Mouse (Mus musculus) liver, embryonic 11.5 days (tissue): ENCODE measurements around the gene Slc35d1. TPM values are rescaled to one million over a fixed set of nuclear protein-coding genes. Genes with fewer than 3 reads are reported as not detected.
A peak's percentile ranks its signal among the peaks of the same experiment; 100 is the strongest.

Experiments
- ATAC-seq: fragments of 200-750 bp; cut with Nextera tagmentation; replicated peaks from 2 replicates; pipeline ENCODE4 v1.8.0; 2017; ENCODE audit warnings: moderate number of reproducible peaks, mild to moderate bottlenecking, moderate TSS enrichment, moderate library complexity; ENCODE audit not compliant: low FRiP score
- DNase-seq: peaks from one replicate; pipeline ENCODE4 v3.0.0-alpha.2; 2017; ENCODE audit warnings: low spot score
- H3K27ac ChIP-seq: fragments of 300-500 bp; sonication (generic); 2 replicates; pipeline ENCODE4 v1.5.1; 2014; ENCODE audit warnings: mild to moderate bottlenecking, low read depth, low read length, control low read depth
- H3K27me3 ChIP-seq: fragments of 300-500 bp; sonication (generic); replicated peaks from 2 replicates; pipeline ENCODE4 v1.6.1; 2014; ENCODE audit warnings: low read length, mixed read lengths; ENCODE audit not compliant: control insufficient read depth, insufficient read depth
- H3K36me3 ChIP-seq: fragments of 300-500 bp; sonication (generic); 2 replicates; pipeline ENCODE4 v1.6.1; 2014; ENCODE audit warnings: mild to moderate bottlenecking, low read length, moderate library complexity, mixed read lengths; ENCODE audit not compliant: control insufficient read depth, insufficient read depth
- H3K4me1 ChIP-seq: fragments of 300-500 bp; sonication (generic); replicated peaks from 2 replicates; pipeline ENCODE4 v1.6.1; 2014; ENCODE audit warnings: low read length, mixed read lengths; ENCODE audit not compliant: control insufficient read depth, insufficient read depth
- H3K4me2 ChIP-seq: fragments of 300-500 bp; sonication (generic); 2 replicates; pipeline ENCODE4 v1.6.1; 2014; ENCODE audit warnings: mild to moderate bottlenecking, control low read depth, moderate library complexity
- H3K4me3 ChIP-seq: fragments of 300-500 bp; sonication (generic); 2 replicates; pipeline ENCODE4 v1.5.1; 2014; ENCODE audit warnings: low read depth, low read length, control low read depth
- H3K9ac ChIP-seq: fragments of 300-500 bp; sonication (generic); 2 replicates; pipeline ENCODE4 v1.6.1; 2014; ENCODE audit warnings: low read depth, low read length, control low read depth
- H3K9me3 ChIP-seq: fragments of 300-500 bp; sonication (generic); 2 replicates; pipeline ENCODE4 v1.6.1; 2016; ENCODE audit warnings: low read length, inconsistent platforms, mixed read lengths; ENCODE audit not compliant: control insufficient read depth
- WGBS: fragments of 180-500 bp; shearing (Covaris S2); extraction: QIAGEN DNeasy Blood & Tissue Kit; methylation state at CpG from one replicate; pipeline ENCODE4 v1.1.7; 2014; 5-methylcytosine and 5-hydroxymethylcytosine counted together
- polyA plus RNA-seq: library from polyadenylated mRNA; unstranded; fragments of >200 nt; fragmentation: Nextera tagmentation; extraction: Ambion mirVana; gene quantifications from 2 replicates; pipeline ENCODE4 v1.2.1, GENCODE M21; 2014

The Slc35d1 gene
- 15.4 and 16.8 TPM in 2 replicates for polyA plus RNA-seq

GRCm38 (mm10) chr4:103214925-103215820, at the start of gene Slc35d1:
Gene Slc35d1, minus strand, starts transcription at chr4:103215164.
- ATAC-seq: peak; percentile 82
- peak within 1 kb of the TSS; percentile 85 for H3K4me2 ChIP-seq
- peak within 1 kb of the TSS; percentile 92 for H3K4me3 ChIP-seq
- no peaks in the 10 kb centered on the region for H3K9me3 ChIP-seq
- H3K4me1 ChIP-seq: 0 out of 2 replicates have a peak, but pooled peaks cover 4% of the 10 kb centered on the region
- no peaks in the 10 kb centered on the region for H3K27me3 ChIP-seq
- DNase-seq: peak; percentile 83
- WGBS: 2% methylated on average over 64 of the region's 70 CpGs
- H3K27ac ChIP-seq: peak within 1 kb of the TSS; percentile 96
- no peaks in the 10 kb centered on the region; the same call in 1 of the 2 replicates for H3K36me3 ChIP-seq
- H3K9ac ChIP-seq: peak within 1 kb of the TSS; percentile 99

DNA sequence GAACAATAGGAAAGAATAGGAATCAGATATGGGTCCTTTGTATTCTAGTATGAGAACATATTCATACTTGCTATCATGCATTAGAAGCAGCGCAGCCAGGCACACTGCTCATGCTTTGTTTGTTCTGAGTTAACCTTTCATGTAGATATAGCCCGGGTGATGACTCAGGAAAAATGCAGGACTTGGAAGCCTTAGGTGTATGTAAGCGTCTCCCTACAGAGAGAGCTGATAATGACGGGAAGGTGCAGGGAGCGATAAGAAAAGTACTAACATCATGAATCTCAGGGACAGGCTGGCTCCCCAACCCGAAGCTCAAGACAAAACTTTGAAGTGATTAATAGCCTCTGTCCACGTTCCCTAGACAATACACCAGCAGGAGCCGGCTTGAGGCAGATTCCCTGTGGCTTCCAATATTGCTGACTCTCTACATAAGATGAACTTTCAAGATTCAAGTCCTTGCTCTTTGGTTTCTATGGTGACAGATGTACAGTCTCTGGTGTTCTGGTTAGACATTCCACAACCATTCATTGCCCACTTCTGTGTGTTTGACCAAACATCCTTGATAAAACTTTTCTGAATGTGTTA, 48.9 kb upstream of the Slc35d1 start:
- no peaks in the 10 kb centered on the region for H3K36me3 ChIP-seq
- H3K9me3 ChIP-seq: no peaks in the 10 kb centered on the region
- ATAC-seq: no peak
- H3K4me1 ChIP-seq: no peaks in the 10 kb centered on the region
- H3K4me3 ChIP-seq: no peak overlapping the region
- no peak overlapping the region for H3K4me2 ChIP-seq
- H3K27ac ChIP-seq: no peak overlapping the region
- no peak for DNase-seq
- WGBS: 27% methylated on average over 8 of the region's 8 CpGs
- H3K9ac ChIP-seq: no peak overlapping the region
- H3K27me3 ChIP-seq: no peaks in the 10 kb centered on the region

DNA sequence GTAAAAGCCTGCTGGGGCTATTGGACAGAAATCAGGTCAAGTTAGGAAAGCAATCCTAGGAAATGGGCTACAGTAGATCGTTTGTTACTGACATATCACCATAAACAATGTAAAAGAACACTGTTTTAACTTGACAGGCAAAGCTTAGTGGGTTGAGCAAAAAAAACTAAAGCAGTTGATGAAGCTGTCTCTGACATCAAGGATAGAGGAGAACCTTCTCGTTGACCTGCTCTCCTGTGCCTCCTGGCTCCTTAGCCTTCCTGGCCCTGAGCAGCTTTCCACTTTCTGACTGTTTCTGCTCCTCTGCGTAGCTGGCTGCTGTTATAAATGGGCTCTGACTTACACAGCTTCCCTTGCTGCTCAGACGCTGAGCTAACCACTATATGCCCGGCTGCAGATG, 48.4 kb upstream of the Slc35d1 start:
- ATAC-seq (no peak), DNase-seq (no peak)
- H3K4me1 ChIP-seq: no peaks in the 10 kb centered on the region
- H3K9me3 ChIP-seq: no peaks in the 10 kb centered on the region
- no peak overlapping the region for H3K27ac ChIP-seq
- 57% methylated on average over 5 of the region's 5 CpGs for WGBS
- H3K36me3 ChIP-seq: no peaks in the 10 kb centered on the region
- no peak overlapping the region for H3K4me3 ChIP-seq
- H3K9ac ChIP-seq: no peak overlapping the region
- no peak overlapping the region for H3K4me2 ChIP-seq
- H3K27me3 ChIP-seq: no peaks in the 10 kb centered on the region

- no peak for ATAC-seq
- Histone ChIP-seq H3K27me3 (no peaks in the 10 kb centered on the region), H3K36me3 (no peaks in the 10 kb centered on the region), H3K4me3 (no peak overlapping the region), H3K4me2 (no peak overlapping the region), H3K9ac (no peak overlapping the region), H3K4me1 (no peaks in the 10 kb centered on the region), H3K27ac (no peak overlapping the region), H3K9me3 (no peaks in the 10 kb centered on the region)
- no peak for DNase-seq
- 85% methylated on average over 3 of the region's 3 CpGs for WGBS
Observed at GRCm38 (mm10) chr4:103258817-103259216, 43.9 kb upstream of the Slc35d1 start.

DNA sequence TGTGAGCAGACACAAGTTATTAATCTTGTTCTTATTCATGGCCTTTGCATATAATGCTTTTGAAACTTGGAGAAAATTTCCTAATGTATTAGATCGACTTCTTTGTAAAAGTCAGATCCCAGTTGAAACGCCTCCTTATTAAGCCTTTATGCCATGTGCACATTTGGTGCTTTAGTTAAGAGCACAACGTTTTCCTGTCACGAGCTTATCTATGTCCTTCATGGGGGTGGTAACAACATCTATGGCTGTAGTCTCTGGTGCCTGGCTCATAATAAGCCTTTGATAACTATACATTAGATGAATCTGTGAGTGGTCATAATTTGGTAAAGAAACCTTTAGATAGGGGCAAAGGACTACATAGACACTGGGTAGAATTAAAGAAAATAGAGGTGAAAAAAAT, 38.9 kb upstream of the Slc35d1 start:
- ATAC-seq (peak; percentile 57; the same call in 1 of the 2 replicates), DNase-seq (no peak)
- H3K9me3 ChIP-seq: no peaks in the 10 kb centered on the region
- H3K36me3 ChIP-seq: no peaks in the 10 kb centered on the region
- H3K27ac ChIP-seq: no peak overlapping the region
- no peak overlapping the region for H3K9ac ChIP-seq
- no peaks in the 10 kb centered on the region for H3K4me1 ChIP-seq
- WGBS: 53% methylated on average over 4 of the region's 4 CpGs
- H3K27me3 ChIP-seq: no peaks in the 10 kb centered on the region
- no peak overlapping the region for H3K4me2 ChIP-seq
- no peak overlapping the region for H3K4me3 ChIP-seq

- ATAC-seq (no peak), DNase-seq (no peak)
- 39% methylated on average over 6 of the region's 6 CpGs for whole genome bisulfite sequencing
- Histone ChIP-seq H3K4me3 (no peak overlapping the region), H3K4me2 (no peak overlapping the region), H3K36me3 (no peaks in the 10 kb centered on the region), H3K9ac (no peak overlapping the region), H3K27ac (no peak overlapping the region), H3K4me1 (no peaks in the 10 kb centered on the region), H3K9me3 (no peaks in the 10 kb centered on the region), H3K27me3 (no peaks in the 10 kb centered on the region)
Observed at GRCm38 (mm10) chr4:103249436-103250085, 34.6 kb upstream of the Slc35d1 start.

- no peak for DNase-seq
- no peaks in the 10 kb centered on the region for H3K36me3 ChIP-seq
- H3K4me3 ChIP-seq: no peak overlapping the region
- H3K27me3 ChIP-seq: no peaks in the 10 kb centered on the region
- H3K4me1 ChIP-seq: no peaks in the 10 kb centered on the region
- H3K9ac ChIP-seq: no peak overlapping the region
- WGBS: 91% methylated on average over 2 of the region's 2 CpGs
- H3K9me3 ChIP-seq: no peaks in the 10 kb centered on the region
- H3K27ac ChIP-seq: no peak overlapping the region
- ATAC-seq: no peak
- no peak overlapping the region for H3K4me2 ChIP-seq
Observed at GRCm38 (mm10) chr4:103247813-103248212, 32.8 kb upstream of the Slc35d1 start.

GRCm38 (mm10) chr4:103247249-103247648, 32.3 kb upstream of the Slc35d1 start:
- H3K27ac ChIP-seq: no peak overlapping the region
- no peak overlapping the region for H3K9ac ChIP-seq
- no peaks in the 10 kb centered on the region for H3K36me3 ChIP-seq
- no peak for ATAC-seq
- H3K27me3 ChIP-seq: no peaks in the 10 kb centered on the region
- H3K9me3 ChIP-seq: no peaks in the 10 kb centered on the region
- no peak overlapping the region for H3K4me2 ChIP-seq
- H3K4me1 ChIP-seq: no peaks in the 10 kb centered on the region
- no peak overlapping the region for H3K4me3 ChIP-seq
- 79% methylated on average over 3 of the region's 3 CpGs for WGBS
- DNase-seq: no peak
